In genomic region chrX:7315115-7315514, GRCm38 (mm10) we compare ENCODE assay signal across 11 mouse cellular contexts. TPM values are rescaled to one million over a fixed set of nuclear protein-coding genes. Genes with fewer than 3 reads are reported as not detected.
DNase-seq lines count a peak whose midpoint lies in the region; ATAC-seq lines count a peak whose summit lies in the region.
"Had no signal": no experiment of that assay in that cellular context is flagged by ENCODE, and none has a peak within 500 bp of the region (broad histone marks: within the 10 kb centered on the region; RNA-seq: fewer than 3 reads in every experiment).

No protein-coding gene starts in this region.

- DNase-seq in heart, adult 8-10 months (ENCODE audit: low spot score), result no peak
- DNase-seq in embryonic facial prominence, embryonic 10.5 days (ENCODE audit: low spot score), result peak; percentile 11
- no peak for DNase-seq in adrenal gland, adult 2 months
- DNase-seq: thymus, adult 18-20 months had no signal

- H3K4me3 ChIP-seq in heart, embryonic 14.5 days (ENCODE audit: control insufficient read depth in 1 of 2, insufficient read depth in 1 of 2, low read depth in 1 of 2, low read length in 2 of 2), result peak overlapping the region in 1 of 2 experiments; percentile 1; a peak in 1 of 4 replicates
- H3K4me3 ChIP-seq in embryonic facial prominence, embryonic 10.5 days, result peak overlapping the region; percentile 15; the same call in 1 of the 2 replicates
- H3K4me3 ChIP-seq in hindbrain, embryonic 12.5 days, result no peak overlapping the region
- H3K4me3 ChIP-seq in limb, embryonic 13.5 days, result peak overlapping the region; percentile 23
- no peak overlapping the region for H3K4me3 ChIP-seq in intestine, embryonic 15.5 days (replicated peaks)
- H3K4me3 ChIP-seq: lung, embryonic 15.5 days had no signal

- no peaks in the 10 kb centered on the region for H3K9me3 ChIP-seq in heart, embryonic 14.5 days (ENCODE audit: control insufficient read depth, low read length)
- no peaks in the 10 kb centered on the region for H3K9me3 ChIP-seq in embryonic facial prominence, embryonic 10.5 days
- H3K9me3 ChIP-seq in hindbrain, embryonic 12.5 days (replicated peaks), result no peaks in the 10 kb centered on the region
- H3K9me3 ChIP-seq in limb, embryonic 13.5 days, result no peaks in the 10 kb centered on the region
- H3K9me3 ChIP-seq in intestine, embryonic 15.5 days, result no peaks in the 10 kb centered on the region
- H3K9me3 ChIP-seq: lung, embryonic 15.5 days had no signal

- 30% methylated on average over 10 of the region's 10 CpGs for WGBS in heart, embryonic 14.5 days
- 35% methylated on average over 10 of the region's 10 CpGs for WGBS in embryonic facial prominence, embryonic 10.5 days
- WGBS in hindbrain, embryonic 12.5 days, result 45% methylated on average over 10 of the region's 10 CpGs
- 27% methylated on average over 10 of the region's 10 CpGs for whole genome bisulfite sequencing in limb, embryonic 13.5 days
- 44% methylated on average over 10 of the region's 10 CpGs for WGBS in intestine, embryonic 15.5 days

- peak overlapping the region; percentile 55 for H3K9ac ChIP-seq in heart, embryonic 14.5 days (ENCODE audit: low read length)
- H3K9ac ChIP-seq in hindbrain, embryonic 12.5 days, result no peak overlapping the region
- H3K9ac ChIP-seq in limb, embryonic 13.5 days, result no peak overlapping the region
- H3K9ac ChIP-seq in intestine, embryonic 15.5 days, result no peak overlapping the region
- H3K9ac ChIP-seq: lung, embryonic 15.5 days had no signal

- ATAC-seq in heart, embryonic 14.5 days (ENCODE audit: insufficient number of reproducible peaks, insufficient read depth, low FRiP score, low read depth), result no peak
- ATAC-seq in hindbrain, embryonic 12.5 days (ENCODE audit: low FRiP score), result no peak
- no peak for ATAC-seq in limb, embryonic 13.5 days (ENCODE audit: low FRiP score, low read depth)
- ATAC-seq in intestine, embryonic 15.5 days, result no peak
- no peak for ATAC-seq in megakaryocyte-erythroid progenitor cell, adult 5-6 weeks (replicated peaks; ENCODE audit: low FRiP score, low TSS enrichment, poor library complexity, severe bottlenecking)
- ATAC-seq: intestine, postnatal 0 days had no signal

- no peaks in the 10 kb centered on the region for H3K27me3 ChIP-seq in heart, embryonic 14.5 days (ENCODE audit: control insufficient read depth, insufficient read depth, low read length)
- no peaks in the 10 kb centered on the region; the same call in 1 of the 2 replicates for H3K27me3 ChIP-seq in embryonic facial prominence, embryonic 10.5 days (replicated peaks; ENCODE audit: low read depth, poor library complexity, severe bottlenecking)
- no peaks in the 10 kb centered on the region for H3K27me3 ChIP-seq in hindbrain, embryonic 12.5 days
- no peaks in the 10 kb centered on the region for H3K27me3 ChIP-seq in limb, embryonic 13.5 days
- H3K27me3 ChIP-seq in intestine, embryonic 15.5 days (replicated peaks), result no peaks in the 10 kb centered on the region
- H3K27me3 ChIP-seq: lung, embryonic 15.5 days had no signal

- peak overlapping the region; percentile 17 to 41; a peak in 3 of 4 replicates for H3K27ac ChIP-seq in heart, embryonic 14.5 days (replicated peaks in 1 of 2; ENCODE audit: control insufficient read depth in 1 of 2, insufficient read depth in 1 of 2, low read depth in 2 of 2, low read length in 2 of 2)
- H3K27ac ChIP-seq in embryonic facial prominence, embryonic 10.5 days (replicated peaks), result peak overlapping the region; percentile 30; the same call in 1 of the 2 replicates
- no peak overlapping the region for H3K27ac ChIP-seq in hindbrain, embryonic 12.5 days
- no peak overlapping the region for H3K27ac ChIP-seq in limb, embryonic 13.5 days
- H3K27ac ChIP-seq in intestine, embryonic 15.5 days, result no peak overlapping the region
- H3K27ac ChIP-seq: lung, embryonic 15.5 days had no signal

- H3K4me1 ChIP-seq in heart, embryonic 14.5 days (ENCODE audit: control insufficient read depth in 2 of 2, insufficient read depth in 2 of 2, low read length in 2 of 2), result peaks cover 0 to 8% of the 10 kb centered on the region in 2 experiments; a peak in 2 of 4 replicates
- peaks cover 17% of the 10 kb centered on the region; the same call in 1 of the 2 replicates for H3K4me1 ChIP-seq in embryonic facial prominence, embryonic 10.5 days
- no peaks in the 10 kb centered on the region for H3K4me1 ChIP-seq in hindbrain, embryonic 12.5 days
- peaks cover 6% of the 10 kb centered on the region; the same call in 1 of the 2 replicates for H3K4me1 ChIP-seq in limb, embryonic 13.5 days
- no peaks in the 10 kb centered on the region for H3K4me1 ChIP-seq in intestine, embryonic 15.5 days (replicated peaks)

- H3K36me3 ChIP-seq in heart, embryonic 14.5 days (ENCODE audit: control insufficient read depth, insufficient read depth, low read length), result no peaks in the 10 kb centered on the region
- H3K36me3 ChIP-seq in embryonic facial prominence, embryonic 10.5 days (replicated peaks), result no peaks in the 10 kb centered on the region
- no peaks in the 10 kb centered on the region for H3K36me3 ChIP-seq in hindbrain, embryonic 12.5 days
- no peaks in the 10 kb centered on the region for H3K36me3 ChIP-seq in limb, embryonic 13.5 days
- H3K36me3 ChIP-seq in intestine, embryonic 15.5 days, result no peaks in the 10 kb centered on the region
- H3K36me3 ChIP-seq: lung, embryonic 15.5 days had no signal

- peak overlapping the region; percentile 53 for H3K4me2 ChIP-seq in heart, embryonic 14.5 days (ENCODE audit: low read length)
- H3K4me2 ChIP-seq in hindbrain, embryonic 12.5 days (replicated peaks), result peak overlapping the region; percentile 17; the same call in 1 of the 2 replicates
- H3K4me2 ChIP-seq in limb, embryonic 13.5 days (replicated peaks), result peak overlapping the region; percentile 48
- H3K4me2 ChIP-seq in intestine, embryonic 15.5 days (replicated peaks), result no peak overlapping the region
- H3K4me2 ChIP-seq: lung, embryonic 15.5 days had no signal

RNA-seq across cellular contexts. Expression of gene Clcn5, which starts 4.0 kb away (rescaled TPM):
- polyA plus RNA-seq in heart, embryonic 14.5 days (2014; fragmentation: Nextera tagmentation; extraction: Ambion mirVana), result 25.1 and 27.1 TPM in 2 replicates
- 1 to 10 TPM; 1.5 to 3.7 (median 2.4) TPM for total RNA-seq in heart, adult 8-10 months (2022)
- 19.4 and 19.5 TPM in 2 replicates for polyA plus RNA-seq in embryonic facial prominence, embryonic 10.5 days (2016; fragmentation: Nextera tagmentation; extraction: Ambion mirVana)
- polyA plus RNA-seq in hindbrain, embryonic 12.5 days (2016; fragmentation: Nextera tagmentation; extraction: Ambion mirVana), result 13.5 and 17.4 TPM in 2 replicates
- polyA plus RNA-seq in limb, embryonic 13.5 days (2015; fragmentation: Nextera tagmentation; extraction: Ambion mirVana), result 21.1 and 25.2 TPM in 2 replicates
- polyA plus RNA-seq in intestine, embryonic 15.5 days (2015; fragmentation: Nextera tagmentation; extraction: Ambion mirVana), result 16.2 and 17.3 TPM in 2 replicates
- 10 to 100 TPM; 26.7 to 29.8 TPM for total RNA-seq in adrenal gland, adult 2 months (2021)
- 3.2 and 3.4 TPM in 2 replicates for polyA plus RNA-seq in adrenal gland, adult 2 months (2012; rRNA removed)
- 2.0 and 2.2 TPM in 2 replicates for total RNA-seq in megakaryocyte-erythroid progenitor cell, adult 5-6 weeks (2014; fragmentation: Nextera tagmentation)
- total RNA-seq in megakaryocyte-erythroid progenitor cell, adult 5-6 weeks (2017), result 1.5 and 4.0 TPM in 2 replicates

Comparison
In these comparisons a context has a peak if more than half of its experiments do, and no peak if none do; other contexts are left out.
1. H3K27ac ChIP-seq: peak in heart, embryonic 14.5 days (2 of 2) and embryonic facial prominence, embryonic 10.5 days (single experiment); none in hindbrain, embryonic 12.5 days (single experiment), limb, embryonic 13.5 days (single experiment) and intestine, embryonic 15.5 days (single experiment).
2. H3K4me3 ChIP-seq: peak in embryonic facial prominence, embryonic 10.5 days (single experiment) and limb, embryonic 13.5 days (single experiment); none in hindbrain, embryonic 12.5 days (single experiment) and intestine, embryonic 15.5 days (single experiment).